Mouse (Mus musculus): ENCODE data around the gene Ofcc1.

DNA sequence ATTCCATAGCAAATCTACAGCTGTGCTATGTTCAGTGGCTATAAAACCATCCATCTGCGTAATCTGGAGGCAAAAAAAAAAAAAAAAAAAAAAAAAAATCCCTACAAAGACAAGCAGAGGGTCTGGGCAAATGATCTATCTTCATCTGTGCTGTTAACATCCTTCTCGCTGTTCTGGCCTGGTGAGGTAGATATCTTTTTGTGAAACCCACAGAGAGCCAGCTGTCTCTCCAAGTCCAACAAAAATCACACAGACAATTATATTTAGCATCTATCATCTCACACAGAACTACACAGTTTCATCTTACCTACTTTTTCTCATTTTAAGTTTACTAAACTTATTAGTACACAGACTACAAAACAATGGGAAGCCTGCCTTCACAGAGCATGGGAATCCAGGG lies 323.4 kb downstream of the Ofcc1 start:
- TF ChIP-seq POLR2A (IDR thresholded peaks at IDR 0.05; ENCODE audit: control insufficient read depth, low read depth, low read length) (no peak), CTCF (IDR thresholded peaks at IDR 0.05; ENCODE audit: control insufficient read depth, insufficient read depth, insufficient replicate concordance, low read depth, low read length) (no peak)

Measured in testis, adult 2 months (tissue).